Mouse (Mus musculus) hindbrain, embryonic 12.5 days (tissue): ENCODE results near the gene Ahctf1. TPM values are rescaled to one million over a fixed set of nuclear protein-coding genes. Genes with fewer than 3 reads are reported as not detected.

Source experiments
- ATAC-seq: fragments of 200-750 bp; cut with Nextera tagmentation; 2 replicates; pipeline ENCODE4 v1.8.0; 2017; ENCODE audit warnings: moderate TSS enrichment; ENCODE audit not compliant: low FRiP score
- H3K27ac ChIP-seq: fragments of 300-500 bp; sonication (generic); 2 replicates; pipeline ENCODE4 v1.5.1; 2016; ENCODE audit warnings: mild to moderate bottlenecking
- H3K27me3 ChIP-seq: fragments of 300-500 bp; sonication (generic); 2 replicates; pipeline ENCODE4 v1.6.1; 2016; ENCODE audit warnings: mild to moderate bottlenecking
- H3K36me3 ChIP-seq: fragments of 300-500 bp; sonication (generic); 2 replicates; pipeline ENCODE4 v1.6.1; 2016; ENCODE audit warnings: mild to moderate bottlenecking
- H3K4me1 ChIP-seq: fragments of 300-500 bp; sonication (generic); 2 replicates; pipeline ENCODE4 v1.6.1; 2016
- H3K4me2 ChIP-seq: fragments of 300-500 bp; sonication (generic); replicated peaks from 2 replicates; pipeline ENCODE4 v1.6.1; 2016; ENCODE audit warnings: mild to moderate bottlenecking
- H3K4me3 ChIP-seq: fragments of 300-500 bp; sonication (generic); 2 replicates; pipeline ENCODE4 v1.5.1; 2016; ENCODE audit warnings: mild to moderate bottlenecking
- H3K9ac ChIP-seq: fragments of 300-500 bp; sonication (generic); 2 replicates; pipeline ENCODE4 v1.6.1; 2016; ENCODE audit warnings: mild to moderate bottlenecking, moderate library complexity
- H3K9me3 ChIP-seq: fragments of 300-500 bp; sonication (generic); replicated peaks from 2 replicates; pipeline ENCODE4 v1.6.1; 2016; ENCODE audit warnings: mild to moderate bottlenecking
- WGBS: fragments of 180-500 bp; shearing (Covaris S2); methylation state at CpG from one replicate; pipeline ENCODE4 v1.1.7; 2016; 5-methylcytosine and 5-hydroxymethylcytosine counted together
- polyA plus RNA-seq: library from polyadenylated mRNA; unstranded; fragments of >200 nt; fragmentation: Nextera tagmentation; extraction: Ambion mirVana; gene quantifications from 2 replicates; pipeline ENCODE4 v1.2.1, GENCODE M21; 2016

The Ahctf1 gene
- polyA plus RNA-seq, 1 experiment from 2014 or later, result 33.9 TPM

- 82% methylated on average over 4 of the region's 4 CpGs for WGBS
- Histone ChIP-seq H3K9me3 (no peaks in the 10 kb centered on the region), H3K9ac (no peak overlapping the region), H3K4me2 (no peak overlapping the region), H3K4me3 (no peak overlapping the region), H3K36me3 (peaks cover 72% of the 10 kb centered on the region), H3K27ac (no peak overlapping the region), H3K27me3 (no peaks in the 10 kb centered on the region), H3K4me1 (no peaks in the 10 kb centered on the region)
- no peak for ATAC-seq
Observed at GRCm38 (mm10) chr1:179787281-179787680, 16.2 kb downstream of the Ahctf1 start.

- Histone ChIP-seq H3K4me2 (no peak overlapping the region), H3K4me3 (no peak overlapping the region), H3K4me1 (no peaks in the 10 kb centered on the region), H3K9ac (no peak overlapping the region), H3K9me3 (no peaks in the 10 kb centered on the region), H3K36me3 (peaks cover 68% of the 10 kb centered on the region), H3K27ac (no peak overlapping the region), H3K27me3 (no peaks in the 10 kb centered on the region)
- WGBS, result 93% methylated on average over 5 of the region's 5 CpGs
- ATAC-seq, result no peak
Observed at GRCm38 (mm10) chr1:179785502-179785901, 18.0 kb downstream of the Ahctf1 start.

- no peak for ATAC-seq
- peaks cover 69% of the 10 kb centered on the region for H3K36me3 ChIP-seq
- 94% methylated on average over 4 of the region's 4 CpGs for WGBS
Observed at GRCm38 (mm10) chr1:179784098-179784497, 19.4 kb downstream of the Ahctf1 start.

GRCm38 (mm10) chr1:179776831-179777230 lies 26.6 kb downstream of the Ahctf1 start:
- Histone ChIP-seq H3K27ac (no peak overlapping the region), H3K36me3 (peaks cover 75% of the 10 kb centered on the region), H3K4me2 (no peak overlapping the region), H3K9me3 (no peaks in the 10 kb centered on the region), H3K27me3 (no peaks in the 10 kb centered on the region), H3K4me1 (no peaks in the 10 kb centered on the region), H3K4me3 (no peak overlapping the region), H3K9ac (no peak overlapping the region)
- WGBS, result 95% methylated on average over 8 of the region's 8 CpGs
- ATAC-seq, result no peak

More at GRCm38 (mm10) chr1:179784098-179784497, 19.4 kb downstream of the Ahctf1 start:
- Histone ChIP-seq H3K4me3 (no peak overlapping the region), H3K27ac (no peak overlapping the region), H3K9me3 (no peaks in the 10 kb centered on the region), H3K27me3 (no peaks in the 10 kb centered on the region), H3K4me1 (no peaks in the 10 kb centered on the region), H3K9ac (no peak overlapping the region), H3K4me2 (no peak overlapping the region)

GRCm38 (mm10) chr1:179760553-179760952 lies 42.9 kb downstream of the Ahctf1 start:
- WGBS, result 88% methylated on average over 4 of the region's 4 CpGs
- H3K9ac ChIP-seq, result no peak overlapping the region
- H3K27me3 ChIP-seq, result no peaks in the 10 kb centered on the region
- H3K9me3 ChIP-seq, result no peaks in the 10 kb centered on the region
- H3K36me3 ChIP-seq, result peaks cover 72% of the 10 kb centered on the region
- H3K27ac ChIP-seq, result no peak overlapping the region
- no peak for ATAC-seq
- no peak overlapping the region for H3K4me3 ChIP-seq
- no peak overlapping the region for H3K4me2 ChIP-seq
- no peaks in the 10 kb centered on the region for H3K4me1 ChIP-seq

GRCm38 (mm10) chr1:179760086-179760485 lies 43.4 kb downstream of the Ahctf1 start:
- H3K4me2 ChIP-seq, result no peak overlapping the region
- H3K9me3 ChIP-seq, result no peaks in the 10 kb centered on the region
- H3K27ac ChIP-seq, result no peak overlapping the region
- no peak overlapping the region for H3K4me3 ChIP-seq
- peaks cover 73% of the 10 kb centered on the region for H3K36me3 ChIP-seq
- 94% methylated on average over 5 of the region's 5 CpGs for WGBS
- no peak overlapping the region for H3K9ac ChIP-seq
- H3K4me1 ChIP-seq, result no peaks in the 10 kb centered on the region
- H3K27me3 ChIP-seq, result no peaks in the 10 kb centered on the region
- ATAC-seq, result no peak

GRCm38 (mm10) chr1:179756477-179756876 lies 47.0 kb downstream of the Ahctf1 start:
- Histone ChIP-seq H3K27ac (no peak overlapping the region), H3K36me3 (peaks cover 70% of the 10 kb centered on the region), H3K4me2 (no peak overlapping the region), H3K9me3 (no peaks in the 10 kb centered on the region), H3K9ac (no peak overlapping the region), H3K4me1 (no peaks in the 10 kb centered on the region), H3K27me3 (no peaks in the 10 kb centered on the region), H3K4me3 (no peak overlapping the region)
- ATAC-seq, result no peak

GRCm38 (mm10) chr1:179753006-179753405 lies 50.5 kb downstream of the Ahctf1 start:
- WGBS, result 93% methylated on average over 8 of the region's 8 CpGs
- no peak overlapping the region for H3K4me3 ChIP-seq
- peaks cover 63% of the 10 kb centered on the region for H3K36me3 ChIP-seq

DNA sequence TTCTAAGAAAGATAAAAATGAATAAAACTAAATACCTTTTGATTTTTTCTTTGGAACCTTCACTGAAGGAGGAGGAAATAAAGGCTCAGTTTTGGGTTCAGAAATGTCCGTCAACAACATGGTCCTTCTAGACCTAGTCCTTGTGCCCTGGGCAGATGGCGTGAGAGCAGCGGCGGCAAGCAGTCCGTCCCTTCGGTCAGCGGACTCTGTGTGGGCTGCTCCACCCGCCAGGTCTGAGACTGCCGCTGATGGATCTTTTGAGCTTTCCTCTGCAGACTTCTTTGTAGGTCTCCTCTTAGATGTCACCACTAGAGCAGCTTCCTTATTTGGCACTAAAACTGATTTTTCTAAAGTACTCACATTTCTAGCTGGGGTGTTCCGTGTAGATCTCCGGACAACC lies 51.2 kb downstream of the Ahctf1 start:
- Histone ChIP-seq H3K9ac (no peak overlapping the region), H3K27me3 (no peaks in the 10 kb centered on the region), H3K9me3 (no peaks in the 10 kb centered on the region), H3K4me1 (no peaks in the 10 kb centered on the region), H3K36me3 (peaks cover 69% of the 10 kb centered on the region), H3K4me2 (no peak overlapping the region), H3K27ac (no peak overlapping the region), H3K4me3 (no peak overlapping the region)
- WGBS, result 94% methylated on average over 11 of the region's 11 CpGs
- ATAC-seq, result no peak

More at GRCm38 (mm10) chr1:179753006-179753405, 50.5 kb downstream of the Ahctf1 start:
- Histone ChIP-seq H3K4me2 (no peak overlapping the region), H3K4me1 (no peaks in the 10 kb centered on the region), H3K9me3 (no peaks in the 10 kb centered on the region), H3K9ac (no peak overlapping the region), H3K27ac (no peak overlapping the region), H3K27me3 (no peaks in the 10 kb centered on the region)
- ATAC-seq, result no peak

- H3K4me2 ChIP-seq, result no peak within 1 kb of the TSS
- no peak within 1 kb of the TSS for H3K9ac ChIP-seq
- no peak within 1 kb of the TSS for H3K4me3 ChIP-seq
- H3K4me1 ChIP-seq, result no peaks in the 10 kb centered on the region
- H3K36me3 ChIP-seq, result peaks cover 52% of the 10 kb centered on the region
- no peaks in the 10 kb centered on the region for H3K27me3 ChIP-seq
- 95% methylated on average over 9 of the region's 9 CpGs for WGBS
- ATAC-seq, result no peak
- H3K27ac ChIP-seq, result no peak within 1 kb of the TSS
- H3K9me3 ChIP-seq, result no peaks in the 10 kb centered on the region
Observed at GRCm38 (mm10) chr1:179745171-179745570, 58.3 kb downstream of the Ahctf1 start, which contains the start of gene Kif28. Kif28 (minus strand) TSS chr1:179745271.

GRCm38 (mm10) chr1:179743593-179744193 lies 59.8 kb downstream of the Ahctf1 start:
- Histone ChIP-seq H3K4me2 (no peak overlapping the region), H3K27me3 (no peaks in the 10 kb centered on the region), H3K9ac (no peak overlapping the region), H3K4me1 (no peaks in the 10 kb centered on the region), H3K36me3 (peaks cover 49% of the 10 kb centered on the region), H3K27ac (no peak overlapping the region), H3K4me3 (no peak overlapping the region), H3K9me3 (no peaks in the 10 kb centered on the region)
- ATAC-seq, result no peak
- 84% methylated on average over 4 of the region's 4 CpGs for WGBS

- H3K27me3 ChIP-seq, result no peaks in the 10 kb centered on the region
- no peak overlapping the region for H3K9ac ChIP-seq
- 79% methylated on average over 3 of the region's 3 CpGs for WGBS
- no peak for ATAC-seq
- no peaks in the 10 kb centered on the region for H3K9me3 ChIP-seq
- no peak overlapping the region for H3K4me3 ChIP-seq
- H3K4me2 ChIP-seq, result no peak overlapping the region
- no peaks in the 10 kb centered on the region for H3K36me3 ChIP-seq
- H3K27ac ChIP-seq, result no peak overlapping the region
- H3K4me1 ChIP-seq, result no peaks in the 10 kb centered on the region
Observed at GRCm38 (mm10) chr1:179736483-179736882, 67.0 kb downstream of the Ahctf1 start.
